Mouse (Mus musculus): ENCODE results near the gene Zdhhc3.

DNA sequence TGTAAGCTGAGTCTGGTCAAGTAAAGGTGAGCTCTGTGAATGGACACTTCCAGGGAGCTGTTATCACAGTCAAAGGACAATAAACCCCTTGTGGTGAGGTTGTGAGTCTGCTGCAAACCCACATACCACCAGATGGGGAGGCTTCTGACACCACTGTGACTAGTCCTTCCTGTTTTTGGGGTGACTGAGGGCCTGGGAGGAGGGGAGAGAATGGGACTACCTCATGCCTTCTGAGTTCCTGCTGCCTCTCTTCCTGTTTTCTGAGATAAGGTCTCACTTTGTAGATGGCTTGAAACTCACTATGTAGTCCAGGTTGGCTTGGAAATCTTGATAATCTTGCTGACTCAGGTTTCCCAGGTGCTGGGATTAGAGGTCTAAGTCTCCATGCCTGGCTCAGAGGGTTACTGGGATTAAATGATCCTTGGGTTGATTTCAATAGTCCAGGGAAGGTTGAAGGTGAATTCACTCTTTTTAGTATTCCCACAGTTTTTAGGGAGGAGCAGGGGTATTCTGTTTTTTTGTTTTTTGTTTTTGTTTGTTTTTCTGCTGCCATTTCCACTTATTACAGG lies 54.2 kb downstream of the Zdhhc3 start:
- TF ChIP-seq POLR2A (IDR thresholded peaks at IDR 0.05; ENCODE audit: insufficient read length, low read depth) (no peak), MAX (IDR thresholded peaks at IDR 0.05; ENCODE audit: low read depth) (no peak), USF1 (IDR thresholded peaks at IDR 0.05; ENCODE audit: low read depth) (no peak), E2F4 (IDR thresholded peaks at IDR 0.05; ENCODE audit: insufficient read depth) (no peak), TCF3 (IDR thresholded peaks at IDR 0.05; ENCODE audit: insufficient read length, low read depth) (no peak), MYOG (IDR thresholded peaks at IDR 0.05; ENCODE audit: control insufficient read depth in 1 of 3, insufficient read depth in 1 of 3, insufficient read length in 2 of 3, low read depth in 2 of 3) (no peak), POLR2AphosphoS2 (IDR thresholded peaks at IDR 0.05; ENCODE audit: insufficient read length, low read depth) (no peak)

Data from myocyte (in vitro differentiated cells).